Mouse (Mus musculus): ENCODE measurements around the gene Tmem108.

The Tmem108 gene

GRCm38 (mm10) chr9:103449651-103450050 lies 312.0 kb downstream of the Tmem108 start:
- DNase-seq (ENCODE audit: low read depth, low spot score) = no peak

- peak; percentile 34 for DNase-seq (ENCODE audit: low read depth, low spot score)
Observed at GRCm38 (mm10) chr9:103449092-103449491, 312.5 kb downstream of the Tmem108 start.

- no peak for DNase-seq (ENCODE audit: low read depth, low spot score)
Observed at GRCm38 (mm10) chr9:103444656-103445055, 317.0 kb downstream of the Tmem108 start.

- no peak for DNase-seq (ENCODE audit: low read depth, low spot score)
Observed at GRCm38 (mm10) chr9:103443824-103444185, 317.8 kb downstream of the Tmem108 start.

GRCm38 (mm10) chr9:103443121-103443823 lies 318.4 kb downstream of the Tmem108 start:
- DNase-seq (ENCODE audit: low read depth, low spot score) = peak; percentile 43

GRCm38 (mm10) chr9:103440597-103440996 lies 321.0 kb downstream of the Tmem108 start:
- no peak for DNase-seq (ENCODE audit: low read depth, low spot score)

GRCm38 (mm10) chr9:103437104-103437503 lies 324.5 kb downstream of the Tmem108 start:
- DNase-seq (ENCODE audit: low read depth, low spot score) = peak; percentile 26

- DNase-seq (ENCODE audit: low read depth, low spot score) = no peak
Observed at GRCm38 (mm10) chr9:103434116-103434515, 327.5 kb downstream of the Tmem108 start.
